In the genomic region with DNA sequence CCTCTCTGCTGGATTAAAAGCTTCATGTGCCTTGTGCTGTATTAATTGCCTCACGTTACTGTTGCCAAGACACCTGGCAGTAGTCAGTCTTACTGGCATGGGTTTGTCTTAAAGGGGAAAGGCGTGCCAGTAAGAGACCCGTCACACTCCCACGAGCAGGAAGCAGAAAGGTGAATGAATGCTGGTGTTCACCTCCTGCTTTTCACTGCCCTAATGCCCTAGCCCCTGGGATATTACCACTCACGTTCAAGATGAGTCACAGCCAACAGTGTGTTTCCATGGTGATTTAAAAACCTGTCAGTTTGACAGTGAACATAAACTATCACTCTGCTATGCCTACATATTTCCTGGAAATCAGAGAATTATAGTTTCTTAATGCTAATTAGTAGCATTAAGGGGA, we compare ENCODE assay signal across 31 mouse cellular contexts. TPM values are rescaled to one million over a fixed set of nuclear protein-coding genes. Genes with fewer than 3 reads are reported as not detected.
DNase-seq lines count a peak whose midpoint lies in the region; ATAC-seq and TF ChIP-seq lines count a peak whose summit lies in the region.
"Had no signal": no experiment of that assay in that cellular context is flagged by ENCODE, and none has a peak within 500 bp of the region (broad histone marks: within the 10 kb centered on the region; RNA-seq: fewer than 3 reads in every experiment).

No protein-coding gene starts in this region.

- in situ Hi-C loops in Patski (cut with MboI; ENCODE audit: low pct_unique_long_range_greater_than_20kb), result no loop called here

- peak; percentile 17 for DNase-seq in forebrain, postnatal 0 days
- no peak for DNase-seq in forebrain, embryonic 11.5 days (ENCODE audit: low spot score)
- DNase-seq in kidney, postnatal 0 days (ENCODE audit: low spot score), result no peak
- DNase-seq in MN1 (ENCODE audit: low spot score), result peak; percentile 67
- DNase-seq in Patski (ENCODE audit: low read depth, low spot score), result peak; percentile 50
- no peak for DNase-seq in urinary bladder, adult 2 months (ENCODE audit: low spot score)
- DNase-seq: adrenal gland, adult 8-10 months; cerebellum, adult 11-12 months; cerebellum, adult 9-10 months; embryo, embryonic 11 days; gastrocnemius, postnatal 10 days; heart, adult 2 months; heart, postnatal 14 days had no signal

- no peaks in the 10 kb centered on the region for H3K9me3 ChIP-seq in forebrain, postnatal 0 days (ENCODE audit: low read length)
- no peaks in the 10 kb centered on the region for H3K9me3 ChIP-seq in forebrain, embryonic 11.5 days (ENCODE audit: control insufficient read depth, low read length)
- no peaks in the 10 kb centered on the region for H3K9me3 ChIP-seq in kidney, postnatal 0 days (replicated peaks; ENCODE audit: low read length)
- no peaks in the 10 kb centered on the region for H3K9me3 ChIP-seq in kidney, embryonic 14.5 days (ENCODE audit: control insufficient read depth, low read length)
- H3K9me3 ChIP-seq: embryonic facial prominence, embryonic 15.5 days; forebrain, embryonic 10.5 days; forebrain, embryonic 15.5 days; G1E; heart, embryonic 15.5 days; hindbrain, embryonic 13.5 days had no signal

- H3K4me1 ChIP-seq in forebrain, postnatal 0 days (ENCODE audit: insufficient read depth), result no peaks in the 10 kb centered on the region; the same call in 1 of the 2 replicates
- H3K4me1 ChIP-seq in forebrain, embryonic 11.5 days (replicated peaks; ENCODE audit: control insufficient read depth, insufficient read depth, low read length), result peaks cover 4% of the 10 kb centered on the region; the same call in 1 of the 2 replicates
- 0 out of 2 replicates have a peak, but pooled peaks cover 8% of the 10 kb centered on the region for H3K4me1 ChIP-seq in kidney, postnatal 0 days (replicated peaks; ENCODE audit: insufficient read depth, low read length)
- H3K4me1 ChIP-seq in kidney, embryonic 14.5 days (ENCODE audit: control insufficient read depth, insufficient read depth, low read length), result peaks cover 8% of the 10 kb centered on the region; the same call in 1 of the 2 replicates

- H3K4me3 ChIP-seq in forebrain, postnatal 0 days (ENCODE audit: low read depth, low read length), result no peak overlapping the region
- no peak overlapping the region for H3K4me3 ChIP-seq in forebrain, embryonic 11.5 days (ENCODE audit: low read depth, low read length)
- H3K4me3 ChIP-seq in kidney, postnatal 0 days (replicated peaks; ENCODE audit: low read depth, low read length), result no peak overlapping the region
- H3K4me3 ChIP-seq in kidney, embryonic 14.5 days (ENCODE audit: low read length), result no peak overlapping the region
- H3K4me3 ChIP-seq: embryonic facial prominence, embryonic 15.5 days; erythroblast, embryonic 14.5 days; forebrain, embryonic 10.5 days; forebrain, embryonic 15.5 days; heart, adult 2 months; heart, embryonic 15.5 days; hindbrain, embryonic 13.5 days had no signal

- no peak for ATAC-seq in forebrain, postnatal 0 days
- no peak for ATAC-seq in forebrain, embryonic 11.5 days (replicated peaks; ENCODE audit: low FRiP score)
- ATAC-seq in kidney, postnatal 0 days (replicated peaks; ENCODE audit: low FRiP score, low read depth), result peak; percentile 82
- ATAC-seq in kidney, embryonic 14.5 days (ENCODE audit: low FRiP score, low TSS enrichment), result no peak
- ATAC-seq in Patski, result peak; percentile 68
- ATAC-seq: CD4-positive, CD25-positive, alpha-beta regulatory T cell, adult 4 months; forebrain, embryonic 15.5 days; hindbrain, postnatal 0 days had no signal

- no peak overlapping the region for H3K9ac ChIP-seq in forebrain, postnatal 0 days
- no peak overlapping the region for H3K9ac ChIP-seq in forebrain, embryonic 11.5 days (ENCODE audit: low read length)
- H3K9ac ChIP-seq in kidney, postnatal 0 days (ENCODE audit: low read depth, low read length), result no peak overlapping the region
- H3K9ac ChIP-seq in kidney, embryonic 14.5 days (ENCODE audit: low read depth, low read length), result no peak overlapping the region
- H3K9ac ChIP-seq: embryonic facial prominence, embryonic 15.5 days; forebrain, embryonic 15.5 days; heart, embryonic 15.5 days; hindbrain, embryonic 13.5 days had no signal

- CTCF ChIA-PET in Patski (lab: Charles Lee), result interaction anchor here (1.2 to 1.5 kb wide), 3 partner anchors 13 to 46 kb away, joined by 3 to 4 read pairs (median 3); no protein-coding TSS in a partner anchor

- POLR2A ChIA-PET in Patski (lab: Charles Lee), result no interaction called here

- no peak overlapping the region for H3K27ac ChIP-seq in forebrain, postnatal 0 days (ENCODE audit: low read depth, low read length)
- no peak overlapping the region for H3K27ac ChIP-seq in forebrain, embryonic 11.5 days (ENCODE audit: low read depth, low read length)
- peak overlapping the region; percentile 52; the same call in 1 of the 2 replicates for H3K27ac ChIP-seq in kidney, postnatal 0 days
- no peak overlapping the region for H3K27ac ChIP-seq in kidney, embryonic 14.5 days (ENCODE audit: low read depth, low read length)
- H3K27ac ChIP-seq: embryonic facial prominence, embryonic 15.5 days; forebrain, embryonic 10.5 days; forebrain, embryonic 15.5 days; heart, adult 2 months; heart, embryonic 15.5 days; hindbrain, embryonic 13.5 days; hindbrain, postnatal 0 days had no signal

- no peak for TF ChIP-seq CTCF in forebrain, postnatal 0 days (IDR thresholded peaks at IDR 0.05; ENCODE audit: low read depth)
- no peak for TF ChIP-seq CTCF in kidney, postnatal 0 days (IDR thresholded peaks at IDR 0.05; ENCODE audit: low read depth)
- no peak for TF ChIP-seq CTCF in Patski (IDR thresholded peaks at IDR 0.05)

- H3K4me2 ChIP-seq in forebrain, postnatal 0 days (ENCODE audit: low read depth), result no peak overlapping the region
- no peak overlapping the region for H3K4me2 ChIP-seq in forebrain, embryonic 11.5 days (ENCODE audit: low read depth, low read length, severe bottlenecking)
- no peak overlapping the region for H3K4me2 ChIP-seq in kidney, postnatal 0 days (ENCODE audit: low read length)
- H3K4me2 ChIP-seq in kidney, embryonic 14.5 days (replicated peaks; ENCODE audit: low read depth, low read length), result no peak overlapping the region
- H3K4me2 ChIP-seq: embryonic facial prominence, embryonic 15.5 days; forebrain, embryonic 15.5 days; heart, embryonic 11.5 days; heart, embryonic 15.5 days; hindbrain, embryonic 13.5 days had no signal

- WGBS in forebrain, postnatal 0 days, result 50% methylated on average over 5 of the region's 5 CpGs
- WGBS in forebrain, embryonic 11.5 days, result 83% methylated on average over 5 of the region's 5 CpGs
- WGBS in kidney, postnatal 0 days, result 43% methylated on average over 5 of the region's 5 CpGs
- WGBS in kidney, embryonic 14.5 days, result 70% methylated on average over 5 of the region's 5 CpGs

- no peaks in the 10 kb centered on the region for H3K27me3 ChIP-seq in forebrain, postnatal 0 days (ENCODE audit: insufficient read depth, low read length)
- H3K27me3 ChIP-seq in forebrain, embryonic 11.5 days (ENCODE audit: control insufficient read depth, insufficient read depth, low read length), result no peaks in the 10 kb centered on the region
- H3K27me3 ChIP-seq in kidney, postnatal 0 days (ENCODE audit: insufficient read depth, low read length), result no peaks in the 10 kb centered on the region
- H3K27me3 ChIP-seq in kidney, embryonic 14.5 days (ENCODE audit: control insufficient read depth, insufficient read depth, low read length), result no peaks in the 10 kb centered on the region
- H3K27me3 ChIP-seq in Patski, result no peaks in the 10 kb centered on the region
- H3K27me3 ChIP-seq: embryonic facial prominence, embryonic 15.5 days; forebrain, embryonic 15.5 days; heart, embryonic 15.5 days; hindbrain, embryonic 13.5 days had no signal

- H3K36me3 ChIP-seq in forebrain, postnatal 0 days (ENCODE audit: insufficient read depth), result peaks cover 33% of the 10 kb centered on the region
- peaks cover 8% of the 10 kb centered on the region; the same call in 1 of the 2 replicates for H3K36me3 ChIP-seq in forebrain, embryonic 11.5 days (ENCODE audit: control insufficient read depth, insufficient read depth, low read length)
- H3K36me3 ChIP-seq in kidney, postnatal 0 days (ENCODE audit: insufficient read depth, low read length), result peaks cover 24% of the 10 kb centered on the region
- peaks cover 52% of the 10 kb centered on the region for H3K36me3 ChIP-seq in kidney, embryonic 14.5 days (ENCODE audit: control insufficient read depth, insufficient read depth, low read length)

RNA-seq across cellular contexts. Expression of a gene that starts 5.2 kb away (rescaled TPM):
- total RNA-seq in forebrain, postnatal 0 days (2014; rRNA removed), result 79.6 and 92.1 TPM in 2 replicates
- polyA plus RNA-seq in forebrain, postnatal 0 days (2015; fragmentation: Nextera tagmentation; extraction: Ambion mirVana), result 71.1 and 79.7 TPM in 2 replicates
- polyA plus RNA-seq in forebrain, embryonic 11.5 days (2014; fragmentation: Nextera tagmentation; extraction: Ambion mirVana), result 72.4 and 77.1 TPM in 2 replicates
- polyA plus RNA-seq in kidney, postnatal 0 days (2015; fragmentation: Nextera tagmentation; extraction: Ambion mirVana), result 70.0 and 79.5 TPM in 2 replicates
- 77.6 and 103 TPM in 2 replicates for polyA plus RNA-seq in kidney, embryonic 14.5 days (2014; fragmentation: Nextera tagmentation; extraction: Ambion mirVana)
- polyA plus RNA-seq in Patski (2021), result 123 TPM
- polyA plus RNA-seq in urinary bladder, adult 2 months (2012; rRNA removed), result 68.7 and 68.9 TPM in 2 replicates

RNA-seq across cellular contexts. Expression of a gene that starts 17.9 kb away (rescaled TPM):
- 15.3 and 16.1 TPM in 2 replicates for total RNA-seq in forebrain, postnatal 0 days (2014; rRNA removed)
- 10.5 and 11.2 TPM in 2 replicates for polyA plus RNA-seq in forebrain, postnatal 0 days (2015; fragmentation: Nextera tagmentation; extraction: Ambion mirVana)
- polyA plus RNA-seq in forebrain, embryonic 11.5 days (2014; fragmentation: Nextera tagmentation; extraction: Ambion mirVana), result 46.1 and 50.1 TPM in 2 replicates
- 35.9 and 37.6 TPM in 2 replicates for polyA plus RNA-seq in kidney, postnatal 0 days (2015; fragmentation: Nextera tagmentation; extraction: Ambion mirVana)
- polyA plus RNA-seq in kidney, embryonic 14.5 days (2014; fragmentation: Nextera tagmentation; extraction: Ambion mirVana), result 34.9 and 51.7 TPM in 2 replicates
- polyA plus RNA-seq in Patski (2021), result 30.8 TPM
- 9.6 and 10.0 TPM in 2 replicates for polyA plus RNA-seq in urinary bladder, adult 2 months (2012; rRNA removed)

RNA-seq across cellular contexts. Expression of a gene that starts 18.1 kb away (rescaled TPM):
- 142 and 150 TPM in 2 replicates for total RNA-seq in forebrain, postnatal 0 days (2014; rRNA removed)
- polyA plus RNA-seq in forebrain, postnatal 0 days (2015; fragmentation: Nextera tagmentation; extraction: Ambion mirVana), result 147 and 152 TPM in 2 replicates
- polyA plus RNA-seq in forebrain, embryonic 11.5 days (2014; fragmentation: Nextera tagmentation; extraction: Ambion mirVana), result 456 and 462 TPM in 2 replicates
- polyA plus RNA-seq in kidney, postnatal 0 days (2015; fragmentation: Nextera tagmentation; extraction: Ambion mirVana), result 252 and 279 TPM in 2 replicates
- polyA plus RNA-seq in kidney, embryonic 14.5 days (2014; fragmentation: Nextera tagmentation; extraction: Ambion mirVana), result 343 and 349 TPM in 2 replicates
- polyA plus RNA-seq in Patski (2021), result 335 TPM
- 101 and 105 TPM in 2 replicates for polyA plus RNA-seq in urinary bladder, adult 2 months (2012; rRNA removed)

RNA-seq across cellular contexts. Expression of a gene that starts 34.6 kb away (rescaled TPM):
- total RNA-seq in forebrain, postnatal 0 days (2014; rRNA removed), result not detected in 2 replicates
- not detected in 2 replicates for polyA plus RNA-seq in forebrain, postnatal 0 days (2015; fragmentation: Nextera tagmentation; extraction: Ambion mirVana)
- polyA plus RNA-seq in forebrain, embryonic 11.5 days (2014; fragmentation: Nextera tagmentation; extraction: Ambion mirVana), result not detected in 2 replicates
- polyA plus RNA-seq in kidney, postnatal 0 days (2015; fragmentation: Nextera tagmentation; extraction: Ambion mirVana), result not detected in 2 replicates
- 0.41 TPM in 1 of 2 replicates, not detected in the other for polyA plus RNA-seq in kidney, embryonic 14.5 days (2014; fragmentation: Nextera tagmentation; extraction: Ambion mirVana)
- 0.23 TPM for polyA plus RNA-seq in Patski (2021)
- polyA plus RNA-seq in urinary bladder, adult 2 months (2012; rRNA removed), result 0.25 and 0.28 TPM in 2 replicates
- total RNA-seq: adrenal gland, adult 8-10 months; adrenal gland, postnatal 4 days; common myeloid progenitor, adult 5-6 weeks; G1E; gastrocnemius, postnatal 10 days; gastrocnemius, postnatal 4 days; heart, adult 2 months; heart, postnatal 14 days; hematopoietic stem cell, adult 5-6 weeks; hindbrain, postnatal 0 days had no signal
- polyA plus RNA-seq: CD4-positive, CD25-positive, alpha-beta regulatory T cell, adult 4 months; embryonic facial prominence, embryonic 11.5 days; embryonic facial prominence, embryonic 15.5 days; erythroblast, embryonic 14.5 days; forebrain, embryonic 10.5 days; forebrain, embryonic 15.5 days; frontal cortex, adult 2 months; G1E; heart, adult 2 months; heart, embryonic 11.5 days; heart, embryonic 15.5 days; hindbrain, postnatal 0 days; intestine, embryonic 14.5 days had no signal

RNA-seq across cellular contexts. Expression of a gene that starts 46.6 kb away (rescaled TPM):
- total RNA-seq in forebrain, postnatal 0 days (2014; rRNA removed), result 0.77 and 0.86 TPM in 2 replicates
- 1.5 and 1.6 TPM in 2 replicates for polyA plus RNA-seq in forebrain, postnatal 0 days (2015; fragmentation: Nextera tagmentation; extraction: Ambion mirVana)
- polyA plus RNA-seq in forebrain, embryonic 11.5 days (2014; fragmentation: Nextera tagmentation; extraction: Ambion mirVana), result 0.23 and 0.37 TPM in 2 replicates
- 0.11 and 0.14 TPM in 2 replicates for polyA plus RNA-seq in kidney, postnatal 0 days (2015; fragmentation: Nextera tagmentation; extraction: Ambion mirVana)
- not detected in 2 replicates for polyA plus RNA-seq in kidney, embryonic 14.5 days (2014; fragmentation: Nextera tagmentation; extraction: Ambion mirVana)
- not detected for polyA plus RNA-seq in Patski (2021)
- polyA plus RNA-seq in urinary bladder, adult 2 months (2012; rRNA removed), result not detected in 2 replicates
- total RNA-seq: G1E; gastrocnemius, postnatal 10 days; gastrocnemius, postnatal 4 days; heart, adult 2 months; heart, postnatal 14 days; hematopoietic stem cell, adult 5-6 weeks had no signal
- polyA plus RNA-seq: CD4-positive, CD25-positive, alpha-beta regulatory T cell, adult 4 months; erythroblast, embryonic 14.5 days; heart, embryonic 11.5 days; heart, embryonic 15.5 days had no signal

Comparison
In these comparisons a context has a peak if more than half of its experiments do, and no peak if none do; other contexts are left out.
1. ATAC-seq: peak in kidney, postnatal 0 days (single experiment) and Patski (single experiment); none in forebrain, postnatal 0 days (single experiment), forebrain, embryonic 11.5 days (single experiment) and kidney, embryonic 14.5 days (single experiment).
2. DNase-seq: peak in forebrain, postnatal 0 days (single experiment), MN1 (single experiment) and Patski (single experiment); none in forebrain, embryonic 11.5 days (single experiment), kidney, postnatal 0 days (single experiment) and urinary bladder, adult 2 months (single experiment).